Mouse (Mus musculus) CH12.LX (cell line): ENCODE results near the gene Inpp5a. TPM values are rescaled to one million over a fixed set of nuclear protein-coding genes. Genes with fewer than 3 reads are reported as not detected.

Experiments used
- DNase-seq: peaks from one replicate; pipeline ENCODE4 v3.0.0-alpha.2; 2013; ENCODE audit errors: extremely low read depth
- H3K27ac ChIP-seq: 2 replicates; pipeline ENCODE4 v1.5.1; 2012; ENCODE audit warnings: low read depth, mild to moderate bottlenecking, control low read depth, moderate library complexity; ENCODE audit not compliant: insufficient read depth
- H3K27me3 ChIP-seq: replicated peaks from 2 replicates; pipeline ENCODE3; 2012; ENCODE audit warnings: inconsistent platforms
- H3K36me3 ChIP-seq, 2 experiments: replicated peaks in 1 of 2; 2 replicates each; pipeline versions ENCODE3 to v1.6.1; 2012; ENCODE audit warnings: inconsistent platforms in 1 of 2, low read length in 1 of 2, mild to moderate bottlenecking in 1 of 2, mixed read lengths in 1 of 2, moderate library complexity in 1 of 2; ENCODE audit not compliant: control insufficient read depth in 1 of 2, insufficient read depth in 1 of 2
- H3K4me1 ChIP-seq, 2 experiments: 2 replicates each; pipeline ENCODE4 v1.6.1; 2012; ENCODE audit warnings: inconsistent platforms in 1 of 2, moderate library complexity in 1 of 2; ENCODE audit not compliant: insufficient read depth in 2 of 2, control insufficient read depth in 1 of 2
- H3K4me2 ChIP-seq: 2 replicates; pipeline ENCODE4 v1.6.1; 2012; ENCODE audit warnings: low read depth, mild to moderate bottlenecking, control low read depth; ENCODE audit not compliant: poor library complexity, insufficient read depth, severe bottlenecking
- H3K4me3 ChIP-seq, 3 experiments: fragments of 150-350 bp in 1 of 3; sonication (generic) in 1 of 3; replicated peaks in 1 of 3; 2 replicates each; pipeline versions ENCODE3 to v1.5.1; 2011 to 2012; ENCODE audit warnings: low read depth in 2 of 3, low read length in 2 of 3, mild to moderate bottlenecking in 2 of 3, moderate library complexity in 2 of 3, control low read depth in 1 of 3, improper control_type of control experiment in 1 of 3, inconsistent platforms in 1 of 3, mixed read lengths in 1 of 3; ENCODE audit not compliant: poor library complexity in 1 of 3
- H3K79me2 ChIP-seq: replicated peaks from 2 replicates; pipeline ENCODE4 v1.6.1; 2012; ENCODE audit warnings: mild to moderate bottlenecking, moderate library complexity; ENCODE audit not compliant: control insufficient read depth, poor library complexity, insufficient read depth, severe bottlenecking; ENCODE audit errors: extremely low read depth
- H3K9ac ChIP-seq: 2 replicates; pipeline ENCODE4 v1.6.1; 2012; ENCODE audit warnings: low read depth, mild to moderate bottlenecking, control low read depth, moderate library complexity; ENCODE audit not compliant: insufficient read depth
- H3K9me3 ChIP-seq: replicated peaks from 2 replicates; pipeline ENCODE3; 2012; ENCODE audit warnings: low read length, inconsistent platforms, mixed read lengths
- BHLHE40 ChIP-seq: IDR thresholded peaks from 2 replicates; pipeline ENCODE4 v1.6.1; 2011; ENCODE audit warnings: mild to moderate bottlenecking, low read depth, low read length, improper control_type of control experiment
- CHD2 ChIP-seq: IDR thresholded peaks from 2 replicates; pipeline ENCODE4 v1.6.1; 2011; ENCODE audit warnings: low read length, improper control_type of control experiment
- E2F4 ChIP-seq: IDR thresholded peaks from 2 replicates; pipeline ENCODE4 v1.6.1; 2011; ENCODE audit warnings: low read depth, low read length, improper control_type of control experiment; ENCODE audit not compliant: insufficient replicate concordance
- ELF1 ChIP-seq: IDR thresholded peaks from 2 replicates; pipeline ENCODE4 v1.6.1; 2014; ENCODE audit warnings: low read depth, mild to moderate bottlenecking, inconsistent platforms, low read length, improper control_type of control experiment
- EP300 ChIP-seq: IDR thresholded peaks from 2 replicates; pipeline ENCODE4 v1.6.1; 2011; ENCODE audit warnings: low read length, improper control_type of control experiment
- ETS1 ChIP-seq: conservative IDR thresholded peaks from 2 replicates; pipeline ENCODE4 v1.6.1; 2012; ENCODE audit warnings: low read depth, mild to moderate bottlenecking, inconsistent platforms, low read length, improper control_type of control experiment, moderate library complexity
- GABPA ChIP-seq: IDR thresholded peaks from 2 replicates; pipeline ENCODE4 v1.6.1; 2012; ENCODE audit warnings: low read depth, low read length, improper control_type of control experiment, inconsistent platforms; ENCODE audit not compliant: insufficient replicate concordance
- HCFC1 ChIP-seq: IDR thresholded peaks from 2 replicates; pipeline ENCODE4 v1.6.1; 2012; ENCODE audit warnings: low read depth, mild to moderate bottlenecking, inconsistent platforms, low read length, improper control_type of control experiment
- JUN ChIP-seq: IDR thresholded peaks from 2 replicates; pipeline ENCODE4 v1.6.1; 2011; ENCODE audit warnings: low read depth, mild to moderate bottlenecking, low read length, improper control_type of control experiment, moderate library complexity; ENCODE audit not compliant: insufficient read depth
- JUND ChIP-seq: conservative IDR thresholded peaks from 2 replicates; pipeline ENCODE4 v1.6.1; 2011; ENCODE audit warnings: low read depth, low read length, improper control_type of control experiment
- KAT2A ChIP-seq: IDR thresholded peaks from 2 replicates; pipeline ENCODE4 v1.6.1; 2012; ENCODE audit warnings: low read length, improper control_type of control experiment, inconsistent platforms; ENCODE audit not compliant: insufficient replicate concordance
- MAX ChIP-seq: IDR thresholded peaks from 2 replicates; pipeline ENCODE4 v1.6.1; 2011; ENCODE audit warnings: low read length, improper control_type of control experiment
- MEF2A ChIP-seq: IDR thresholded peaks from 2 replicates; pipeline ENCODE4 v1.6.1; 2014; ENCODE audit warnings: low read depth, mild to moderate bottlenecking, inconsistent platforms, low read length, improper control_type of control experiment, borderline replicate concordance
- MXI1 ChIP-seq: IDR thresholded peaks from 2 replicates; pipeline ENCODE4 v1.6.1; 2011; ENCODE audit warnings: mild to moderate bottlenecking, low read depth, low read length, improper control_type of control experiment
- MYC ChIP-seq: IDR thresholded peaks from 2 replicates; pipeline ENCODE4 v1.6.1; 2011; ENCODE audit warnings: low read depth, mild to moderate bottlenecking, improper control_type of control experiment, low read length
- NELFE ChIP-seq: IDR thresholded peaks from 2 replicates; pipeline ENCODE4 v1.6.1; 2011; ENCODE audit warnings: low read depth, low read length, improper control_type of control experiment
- NRF1 ChIP-seq: IDR thresholded peaks from 2 replicates; pipeline ENCODE4 v1.6.1; 2014; ENCODE audit warnings: low read depth, mild to moderate bottlenecking, inconsistent platforms, low read length, improper control_type of control experiment, moderate library complexity
- POLR2A ChIP-seq: IDR thresholded peaks from 2 replicates; pipeline ENCODE4 v1.6.1; 2011; ENCODE audit warnings: low read depth, mild to moderate bottlenecking, improper control_type of control experiment, low read length
- POLR2AphosphoS2 ChIP-seq: IDR thresholded peaks from 2 replicates; pipeline ENCODE4 v1.6.1; 2011; ENCODE audit warnings: low read depth, low read length, improper control_type of control experiment
- RAD21 ChIP-seq: IDR thresholded peaks from 2 replicates; pipeline ENCODE4 v1.6.1; 2011; ENCODE audit warnings: low read depth, mild to moderate bottlenecking, low read length, improper control_type of control experiment, moderate library complexity
- SIN3A ChIP-seq: IDR thresholded peaks from 2 replicates; pipeline ENCODE4 v1.6.1; 2012; ENCODE audit warnings: low read length, improper control_type of control experiment, inconsistent platforms
- SMC3 ChIP-seq: IDR thresholded peaks from 2 replicates; pipeline ENCODE4 v1.6.1; 2011; ENCODE audit warnings: low read depth, low read length, improper control_type of control experiment
- TBP ChIP-seq: conservative IDR thresholded peaks from 2 replicates; pipeline ENCODE4 v1.6.1; 2011; ENCODE audit warnings: low read depth, low read length, improper control_type of control experiment
- TCF12 ChIP-seq: IDR thresholded peaks from 2 replicates; pipeline ENCODE4 v1.6.1; 2014; ENCODE audit warnings: low read depth, mild to moderate bottlenecking, inconsistent platforms, low read length, improper control_type of control experiment
- UBTF ChIP-seq: IDR thresholded peaks from 2 replicates; pipeline ENCODE4 v1.6.1; 2012; ENCODE audit warnings: low read depth, mild to moderate bottlenecking, inconsistent platforms, low read length, improper control_type of control experiment, moderate library complexity
- USF2 ChIP-seq: conservative IDR thresholded peaks from 2 replicates; pipeline ENCODE4 v1.6.1; 2011; ENCODE audit warnings: low read depth, low read length, improper control_type of control experiment
- ZC3H11A ChIP-seq: IDR thresholded peaks from 2 replicates; pipeline ENCODE4 v1.6.1; 2012; ENCODE audit warnings: low read depth, mild to moderate bottlenecking, inconsistent platforms, low read length, improper control_type of control experiment
- ZKSCAN1 ChIP-seq: IDR thresholded peaks from 2 replicates; pipeline ENCODE4 v1.6.1; 2012; ENCODE audit warnings: low read depth, inconsistent platforms, low read length, improper control_type of control experiment, borderline replicate concordance
- ZMIZ1 ChIP-seq: IDR thresholded peaks from 2 replicates; pipeline ENCODE4 v1.6.1; 2012; ENCODE audit warnings: low read depth, mild to moderate bottlenecking, inconsistent platforms, low read length, improper control_type of control experiment
- dilution Hi-C: fragments of 300-500 bp; cut with MboI; formaldehyde crosslinking; loops from 2 replicates; pipeline ENCODE4 v1.14.3; 2020; ENCODE audit warnings: low sequenced_read_pairs; ENCODE audit not compliant: extremely low pct_unique_long_range_greater_than_20kb, extremely low pct_ligation_motif_present
- in situ Hi-C: fragments of 300-500 bp; cut with MboI; formaldehyde crosslinking; loops from 3 replicates; pipeline ENCODE4 v1.14.3; 2019; ENCODE audit warnings: low sequenced_read_pairs, low pct_ligation_motif_present, low pct_unique_long_range_greater_than_20kb, mixed read lengths
- polyA plus RNA-seq: library from polyadenylated mRNA; unstranded; fragments of >175 nt; gene quantifications from 2 replicates; pipeline ENCODE4 v1.2.1, GENCODE M21; 2012; ENCODE audit warnings: low read depth; ENCODE audit not compliant: insufficient read length
- total RNA-seq, 2 experiments: library from RNA; depleted of rRNA; stranded (reverse); fragments of 300-350 nt in 1 of 2; fragments of >200 nt in 1 of 2; gene quantifications; 2 replicates each; pipeline ENCODE4 v1.2.3; 2012 to 2014

Inpp5a gene
- total and polyA plus RNA-seq, 3 experiments = 1.7 to 5.4 (median 3.0) TPM

- no peaks in the 10 kb centered on the region for H3K27me3 ChIP-seq
- H3K9me3 ChIP-seq = no peaks in the 10 kb centered on the region
- H3K4me1 ChIP-seq = peaks cover 0 to 5% of the 10 kb centered on the region in 2 experiments; a peak in 2 of 4 replicates
- H3K4me2 ChIP-seq = no peak overlapping the region
- H3K4me3 ChIP-seq = no peak overlapping the region
- dilution Hi-C loops (no loop called here), in situ Hi-C loops (no loop called here)
- no peaks in the 10 kb centered on the region for H3K79me2 ChIP-seq
- TF ChIP-seq MYC (no peak), POLR2A (no peak), KAT2A (no peak), ZMIZ1 (no peak), EP300 (no peak), GABPA (no peak), CHD2 (no peak), SIN3A (no peak), ZKSCAN1 (no peak), ELF1 (no peak), RAD21 (no peak), ETS1 (no peak), MXI1 (no peak), E2F4 (no peak), NELFE (no peak), BHLHE40 (no peak), TCF12 (no peak), MAX (no peak)
- no peak overlapping the region for H3K9ac ChIP-seq
- H3K36me3 ChIP-seq = peaks cover 0 to 26% of the 10 kb centered on the region in 2 experiments
- no peak overlapping the region for H3K27ac ChIP-seq
- DNase-seq = no peak
Observed at GRCm38 (mm10) chr7:139537831-139538230, 148.9 kb downstream of the Inpp5a start.

- TF ChIP-seq MXI1 = no peak
- TF ChIP-seq BHLHE40 = no peak
- TF ChIP-seq JUN = no peak
- no peak for TF ChIP-seq POLR2AphosphoS2
- TF ChIP-seq E2F4 = no peak
- TF ChIP-seq UBTF = no peak
- TF ChIP-seq HCFC1 = no peak
- no peak for TF ChIP-seq USF2
- no peak for TF ChIP-seq NELFE
- no peak for TF ChIP-seq SMC3
- TF ChIP-seq NRF1 = no peak
- no peak for TF ChIP-seq JUND
- TF ChIP-seq ETS1 = no peak
- no peak for TF ChIP-seq ZC3H11A
- no peak for TF ChIP-seq TBP
- no peak for TF ChIP-seq CHD2
- TF ChIP-seq MEF2A = no peak
- TF ChIP-seq, all 38 proteins: peak for 0
- Histone ChIP-seq H3K4me3 (no peak overlapping the region), H3K4me2 (no peak overlapping the region), H3K79me2 (no peaks in the 10 kb centered on the region), H3K9me3 (no peaks in the 10 kb centered on the region), H3K4me1 (peaks cover 0 to 5% of the 10 kb centered on the region in 2 experiments; a peak in 2 of 4 replicates), H3K27me3 (no peaks in the 10 kb centered on the region), H3K27ac (no peak overlapping the region), H3K9ac (no peak overlapping the region), H3K36me3 (peaks cover 0 to 30% of the 10 kb centered on the region in 2 experiments)
- dilution Hi-C loops = no loop called here
- no peak for DNase-seq
- in situ Hi-C loops = no loop called here
Observed at GRCm38 (mm10) chr7:139538541-139538940, 149.6 kb downstream of the Inpp5a start.
